Mouse (Mus musculus) left cerebral cortex, adult 2 months (tissue): ENCODE results near the gene Dock9. TPM values are rescaled to one million over a fixed set of nuclear protein-coding genes. Genes with fewer than 3 reads are reported as not detected.
"Not testable (repeated sequence)": the region's sequence is repeated elsewhere in the genome, so short reads cannot be mapped to it uniquely, and the experiment has no call there.

Experiments
- DNase-seq, 2 experiments: peaks; one replicate each; pipeline ENCODE4 v3.0.0; 2021 to 2022; ENCODE audit warnings: low spot score in 2 of 2, mixed read lengths in 1 of 2; ENCODE audit errors: extremely low spot score in 1 of 2
- H3K27ac ChIP-seq: fragments of 200-600 bp; 2 replicates; pipeline ENCODE4 v1.8.1; 2022
- H3K4me3 ChIP-seq: fragments of 200-600 bp; 2 replicates; pipeline ENCODE4 v1.8.1; 2022
- CTCF ChIP-seq: fragments of 200-600 bp; IDR thresholded peaks from 2 replicates; pipeline ENCODE4 v1.8.1; 2022; ENCODE audit warnings: antibody characterized with exemption, mild to moderate bottlenecking, moderate library complexity
- intact Hi-C: fragments of 180-260 bp; cut with DNase I; formaldehyde crosslinking; loops from one replicate; pipeline ENCODE4 v1.15.1; 2025
- total RNA-seq, 2 experiments: library from RNA; stranded (reverse); gene quantifications; 2 replicates each; pipeline ENCODE4 v1.2.3; 2021

Dock9 gene
- total RNA-seq, 2 experiments from 2014 or later: 87.1 to 91.6 TPM

- DNase-seq: no peak
- H3K4me3 ChIP-seq: no peak overlapping the region
- no peak overlapping the region; the same call in 1 of the 2 replicates for H3K27ac ChIP-seq
- intact Hi-C loops: no loop called here
- TF ChIP-seq CTCF: no peak
Observed at GRCm38 (mm10) chr14:121693991-121694594, 103.5 kb downstream of the Dock9 start.

GRCm38 (mm10) chr14:121689649-121690048, 108.0 kb downstream of the Dock9 start:
- DNase-seq, H3K4me3 ChIP-seq, intact Hi-C loops, H3K27ac ChIP-seq: not testable (repeated sequence)

GRCm38 (mm10) chr14:121688175-121688574, 109.5 kb downstream of the Dock9 start:
- TF ChIP-seq CTCF: no peak
- intact Hi-C loops: no loop called here
- no peak for DNase-seq
- Histone ChIP-seq H3K4me3 (no peak overlapping the region), H3K27ac (peak overlapping the region; percentile 36)

GRCm38 (mm10) chr14:121687274-121687673, 110.4 kb downstream of the Dock9 start:
- Histone ChIP-seq H3K4me3 (no peak overlapping the region), H3K27ac (no peak overlapping the region)
- DNase-seq: no peak
- no peak for TF ChIP-seq CTCF
- intact Hi-C loops: no loop called here

GRCm38 (mm10) chr14:121678913-121679312, 118.7 kb downstream of the Dock9 start:
- intact Hi-C loops: no loop called here
- Histone ChIP-seq H3K4me3 (no peak overlapping the region), H3K27ac (no peak overlapping the region)
- no peak for DNase-seq
- TF ChIP-seq CTCF: no peak

GRCm38 (mm10) chr14:121678445-121678844, 119.2 kb downstream of the Dock9 start:
- TF ChIP-seq CTCF: no peak
- DNase-seq: no peak
- intact Hi-C loops: no loop called here
- Histone ChIP-seq H3K27ac (no peak overlapping the region), H3K4me3 (no peak overlapping the region)

GRCm38 (mm10) chr14:121676596-121677330, 120.9 kb downstream of the Dock9 start:
- peak in 1 of 2 experiments; percentile 31 for DNase-seq
- no peak for TF ChIP-seq CTCF
- Histone ChIP-seq H3K4me3 (no peak overlapping the region), H3K27ac (peak overlapping the region; percentile 40)
- intact Hi-C loops: no loop called here

- intact Hi-C loops: no loop called here
- DNase-seq: no peak
- no peak for TF ChIP-seq CTCF
- peak overlapping the region; percentile 40; the same call in 1 of the 2 replicates for H3K27ac ChIP-seq
- no peak overlapping the region for H3K4me3 ChIP-seq
Observed at GRCm38 (mm10) chr14:121676121-121676591, 121.5 kb downstream of the Dock9 start.

GRCm38 (mm10) chr14:121675579-121675978, 122.1 kb downstream of the Dock9 start:
- no peak for DNase-seq
- no peak for TF ChIP-seq CTCF
- Histone ChIP-seq H3K27ac (no peak overlapping the region), H3K4me3 (no peak overlapping the region)
- intact Hi-C loops: no loop called here

- DNase-seq: no peak
- intact Hi-C loops: no loop called here
- no peak overlapping the region for H3K27ac ChIP-seq
- TF ChIP-seq CTCF: no peak
- no peak overlapping the region for H3K4me3 ChIP-seq
Observed at GRCm38 (mm10) chr14:121675146-121675545, 122.5 kb downstream of the Dock9 start.

- DNase-seq: no peak
- Histone ChIP-seq H3K4me3 (no peak overlapping the region), H3K27ac (no peak overlapping the region; the same call in 1 of the 2 replicates)
- intact Hi-C loops: no loop called here
- no peak for TF ChIP-seq CTCF
Observed at GRCm38 (mm10) chr14:121670016-121670415, 127.6 kb downstream of the Dock9 start.

- intact Hi-C loops: no loop called here
- no peak for DNase-seq
- no peak overlapping the region for H3K27ac ChIP-seq
- no peak for TF ChIP-seq CTCF
- no peak overlapping the region for H3K4me3 ChIP-seq
Observed at GRCm38 (mm10) chr14:121666641-121667274, 130.9 kb downstream of the Dock9 start.
